Mouse (Mus musculus) ES-E14 (cell line): ENCODE data around the gene Sh3bp4. TPM values are rescaled to one million over a fixed set of nuclear protein-coding genes. Genes with fewer than 3 reads are reported as not detected.

Experiments
- DNase-seq: peaks from one replicate; pipeline ENCODE4 v3.0.0-alpha.2; 2013; ENCODE audit warnings: low read depth, low spot score
- H3K27ac ChIP-seq: 2 replicates; pipeline ENCODE4 v1.5.1; 2012; ENCODE audit warnings: low read depth, mild to moderate bottlenecking, low read length, moderate library complexity, mixed read lengths; ENCODE audit not compliant: poor library complexity, insufficient read depth, severe bottlenecking
- H3K36me3 ChIP-seq: 2 replicates; pipeline ENCODE4 v1.6.1; 2012; ENCODE audit warnings: mild to moderate bottlenecking, low read length, moderate library complexity, mixed read lengths; ENCODE audit not compliant: control insufficient read depth, poor library complexity, insufficient read depth, severe bottlenecking
- H3K4me1 ChIP-seq, 2 experiments: fragments of 150-350 bp in 1 of 2; sonication (generic) in 1 of 2; 2 replicates each; pipeline ENCODE4 v1.6.1; 2012; ENCODE audit warnings: low read length in 2 of 2, mild to moderate bottlenecking in 1 of 2, mixed read lengths in 1 of 2; ENCODE audit not compliant: control insufficient read depth in 2 of 2, insufficient read depth in 2 of 2, poor library complexity in 1 of 2
- H3K4me3 ChIP-seq, 2 experiments: fragments of 150-350 bp in 1 of 2; sonication (generic) in 1 of 2; 2 replicates each; pipeline ENCODE4 v1.5.1; 2012; ENCODE audit warnings: low read length in 2 of 2, low read depth in 1 of 2, mild to moderate bottlenecking in 1 of 2, mixed read lengths in 1 of 2; ENCODE audit not compliant: insufficient read depth in 1 of 2, poor library complexity in 1 of 2, severe bottlenecking in 1 of 2
- H3K9ac ChIP-seq: 2 replicates; pipeline ENCODE4 v1.6.1; 2012; ENCODE audit warnings: low read depth, mild to moderate bottlenecking, low read length, mixed read lengths; ENCODE audit not compliant: poor library complexity, insufficient read depth, severe bottlenecking
- H3K9me3 ChIP-seq: fragments of 150-350 bp; sonication (generic); 2 replicates; pipeline ENCODE4 v1.6.1; 2012; ENCODE audit warnings: low read depth, mild to moderate bottlenecking, low read length; ENCODE audit not compliant: control insufficient read depth, insufficient read depth
- CHD2 ChIP-seq: IDR thresholded peaks from 2 replicates; pipeline ENCODE4 v1.6.1; 2014; ENCODE audit warnings: mild to moderate bottlenecking, low read depth, low read length, inconsistent platforms
- HCFC1 ChIP-seq: IDR thresholded peaks from 2 replicates; pipeline ENCODE4 v1.6.1; 2012; ENCODE audit warnings: low read length, inconsistent platforms, borderline replicate concordance; ENCODE audit not compliant: insufficient read depth
- MAFK ChIP-seq: IDR thresholded peaks from 2 replicates; pipeline ENCODE4 v1.6.1; 2014; ENCODE audit warnings: mild to moderate bottlenecking, low read depth, low read length, inconsistent platforms; ENCODE audit not compliant: insufficient read depth
- ZC3H11A ChIP-seq: IDR thresholded peaks from 2 replicates; pipeline ENCODE4 v1.6.1; 2012; ENCODE audit warnings: low read depth, mild to moderate bottlenecking, inconsistent platforms, low read length, borderline replicate concordance
- ZNF384 ChIP-seq: IDR thresholded peaks from 2 replicates; pipeline ENCODE4 v1.6.1; 2012; ENCODE audit warnings: low read depth, low read length, inconsistent platforms
- in situ Hi-C, 2 experiments: fragments of 600-800 bp; cut with MboI; formaldehyde crosslinking; loops; one replicate each; pipeline ENCODE4 v1.15.1; 2025; ENCODE audit warnings: low sequenced_read_pairs in 2 of 2, inconsistent platforms in 1 of 2; ENCODE audit not compliant: unreplicated experiment in 2 of 2
- total RNA-seq: library from RNA; depleted of rRNA; stranded (reverse); fragments of 300-350 nt; gene quantifications from 2 replicates; pipeline ENCODE4 v1.2.3, GENCODE M21; 2012

Gene Sh3bp4
- total RNA-seq, 1 experiment: 12.0 TPM

DNA sequence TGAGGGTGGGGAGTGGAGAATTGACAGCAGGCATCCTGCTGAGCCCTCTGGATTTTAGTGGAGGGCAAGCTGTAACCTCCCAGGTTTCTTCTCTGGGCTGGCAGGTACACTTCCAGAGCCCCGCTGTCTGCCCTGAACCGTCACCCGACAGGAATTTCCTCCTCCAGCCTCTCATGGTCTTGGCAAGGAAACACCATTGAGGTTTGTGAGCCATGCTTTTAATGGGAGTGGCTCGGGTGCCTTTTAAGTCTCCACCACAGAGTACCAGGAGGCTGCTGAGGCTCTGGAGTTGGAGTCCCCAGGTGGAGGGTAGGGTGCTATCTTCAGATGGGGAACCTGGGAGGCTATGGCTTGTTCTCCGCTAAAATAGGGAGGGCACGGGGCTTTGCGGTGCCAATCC is 53.9 kb downstream of the Sh3bp4 start:
- DNase-seq: no peak
- H3K27ac ChIP-seq: no peak overlapping the region
- TF ChIP-seq ZC3H11A (no peak), HCFC1 (no peak), MAFK (no peak), CHD2 (no peak), ZNF384 (no peak)
- no peaks in the 10 kb centered on the region for H3K9me3 ChIP-seq
- no peaks in the 10 kb centered on the region; the same call in 1 of the 2 replicates for H3K36me3 ChIP-seq
- H3K4me3 ChIP-seq: no peak overlapping the region
- H3K9ac ChIP-seq: no peak overlapping the region
- peaks cover 0 to 5% of the 10 kb centered on the region in 2 experiments; a peak in 1 of 4 replicates for H3K4me1 ChIP-seq
- in situ Hi-C loops: no loop called here

DNA sequence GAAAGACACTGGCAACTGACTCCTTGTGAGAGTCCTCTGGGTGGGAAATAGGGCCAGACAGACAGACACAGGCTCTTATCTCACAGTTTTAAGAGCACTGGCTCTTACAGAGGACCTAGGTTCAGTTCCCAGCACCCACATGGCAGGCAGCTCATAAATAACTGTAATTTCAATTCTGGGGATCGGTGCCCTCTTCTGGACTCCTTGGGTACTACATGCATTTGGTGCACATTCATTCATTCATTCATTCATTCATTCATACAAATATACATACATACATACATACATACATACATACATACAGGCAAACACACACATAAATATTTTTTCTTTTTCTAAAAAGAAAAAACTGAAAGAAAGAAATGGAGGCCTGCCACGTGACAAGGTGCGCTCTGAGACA is 56.9 kb downstream of the Sh3bp4 start:
- H3K9me3 ChIP-seq: no peaks in the 10 kb centered on the region
- peak; percentile 24 for DNase-seq
- TF ChIP-seq HCFC1 (no peak), ZC3H11A (0 out of 2 replicates have a peak, but pooled peaks have one; percentile 4), ZNF384 (no peak), MAFK (no peak), CHD2 (no peak)
- H3K4me3 ChIP-seq: no peak overlapping the region
- in situ Hi-C loops: no loop called here
- H3K27ac ChIP-seq: no peak overlapping the region
- peaks cover 4 to 14% of the 10 kb centered on the region in 2 experiments; a peak in 2 of 4 replicates for H3K4me1 ChIP-seq
- no peaks in the 10 kb centered on the region for H3K36me3 ChIP-seq
- no peak overlapping the region for H3K9ac ChIP-seq

DNA sequence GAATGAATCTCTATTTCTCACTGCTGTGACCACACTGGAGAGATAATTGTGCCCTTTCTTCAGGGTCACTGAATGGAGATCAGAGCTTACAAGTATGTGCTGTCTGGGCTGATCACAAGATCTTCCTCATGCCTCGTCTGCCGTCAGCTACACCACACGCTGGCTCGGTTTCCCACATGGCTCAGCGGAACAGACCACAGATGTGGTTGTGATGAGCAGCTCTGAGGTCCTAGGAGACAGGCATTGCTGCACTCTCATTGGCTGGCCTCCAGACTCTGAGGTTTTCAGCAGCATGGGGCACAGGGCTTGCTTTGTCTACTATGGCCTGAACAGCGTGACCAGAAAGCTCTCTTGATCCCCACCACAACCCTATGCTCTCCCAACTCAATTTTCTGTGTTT is 60.2 kb downstream of the Sh3bp4 start:
- no peak for DNase-seq
- Histone ChIP-seq H3K27ac (no peak overlapping the region), H3K4me1 (peaks cover 13 to 15% of the 10 kb centered on the region in 2 experiments), H3K4me3 (no peak overlapping the region), H3K9me3 (no peaks in the 10 kb centered on the region), H3K36me3 (no peaks in the 10 kb centered on the region; the same call in 1 of the 2 replicates), H3K9ac (no peak overlapping the region)
- TF ChIP-seq HCFC1 (no peak), CHD2 (no peak), ZNF384 (no peak), ZC3H11A (no peak), MAFK (no peak)
- in situ Hi-C loops: no loop called here

DNA sequence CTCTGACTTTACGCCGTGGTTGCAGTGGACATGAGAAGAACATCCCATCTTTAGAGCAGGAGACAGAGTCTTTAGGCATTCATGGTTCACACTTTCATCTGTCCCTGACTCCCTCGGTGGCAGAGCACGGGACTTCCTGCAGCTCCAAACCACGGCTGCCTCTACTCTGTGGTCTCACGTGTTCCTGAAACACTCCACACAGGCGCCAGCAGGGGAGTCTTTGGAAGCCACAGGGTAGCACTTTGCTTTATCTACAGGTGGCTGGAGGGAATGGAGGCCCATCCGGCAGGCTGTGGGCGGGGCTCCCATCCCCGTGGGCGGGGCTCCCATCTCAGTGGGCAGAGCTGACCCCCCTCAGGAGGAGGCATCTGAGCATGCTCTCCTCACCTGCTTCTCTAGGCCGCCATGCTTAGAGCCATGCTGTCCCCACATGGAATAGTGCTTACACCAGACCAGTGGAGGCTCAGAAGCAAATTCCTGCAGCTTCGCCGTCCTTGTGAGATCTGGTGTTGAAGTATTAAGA is 60.9 kb downstream of the Sh3bp4 start:
- DNase-seq: peak; percentile 33
- Histone ChIP-seq H3K4me3 (peak overlapping the region in 1 of 2 experiments; percentile 23; a peak in 1 of 4 replicates), H3K9me3 (no peaks in the 10 kb centered on the region), H3K4me1 (peaks cover 13 to 15% of the 10 kb centered on the region in 2 experiments), H3K9ac (no peak overlapping the region; the same call in 1 of the 2 replicates), H3K36me3 (no peaks in the 10 kb centered on the region; the same call in 1 of the 2 replicates), H3K27ac (no peak overlapping the region)
- in situ Hi-C loops: no loop called here
- TF ChIP-seq ZNF384 (no peak), ZC3H11A (no peak), CHD2 (no peak), HCFC1 (no peak), MAFK (no peak)
